Mouse (Mus musculus) urinary bladder, postnatal 36 days (tissue): Measurements from ENCODE around the gene Pdgfb.
A peak's percentile ranks its signal among the peaks of the same experiment; 100 is the strongest.

Source experiments
- DNase-seq, 2 experiments: peaks; one replicate each; pipeline ENCODE4 v3.0.0; 2022; ENCODE audit warnings: low spot score in 2 of 2, mixed read lengths in 1 of 2

Pdgfb gene

DNA sequence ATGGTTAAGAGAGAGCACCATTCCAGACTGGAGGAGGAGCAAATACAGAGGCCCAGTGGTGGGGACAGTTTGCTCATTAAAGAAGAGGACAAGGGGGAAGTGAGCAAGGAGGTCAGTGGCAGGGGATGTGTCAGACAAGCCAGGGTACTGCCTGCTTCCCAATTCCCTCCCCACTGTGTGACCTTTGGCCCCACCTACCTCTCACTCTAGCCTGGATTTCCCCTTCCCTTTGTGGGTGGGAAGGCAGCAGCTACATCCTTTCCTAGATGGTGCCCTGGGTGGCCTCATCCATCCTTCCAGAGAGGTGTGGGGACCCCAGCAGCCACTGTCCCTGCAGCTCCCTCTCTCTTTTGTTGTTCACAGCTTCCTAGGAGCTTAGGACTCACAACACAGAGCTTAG is 20.1 kb upstream of the Pdgfb start:
- no peak for DNase-seq

GRCm38 (mm10) chr15:80034366-80034765 is 19.6 kb upstream of the Pdgfb start:
- no peak for DNase-seq

- no peak for DNase-seq
Measured at GRCm38 (mm10) chr15:80031133-80031532, 16.4 kb upstream of the Pdgfb start.

- no peak for DNase-seq
Measured at GRCm38 (mm10) chr15:80030399-80030798, 15.6 kb upstream of the Pdgfb start.

GRCm38 (mm10) chr15:80028862-80029261 is 14.1 kb upstream of the Pdgfb start:
- DNase-seq = no peak

GRCm38 (mm10) chr15:80026689-80027353 is 12.0 kb upstream of the Pdgfb start:
- no peak for DNase-seq

DNA sequence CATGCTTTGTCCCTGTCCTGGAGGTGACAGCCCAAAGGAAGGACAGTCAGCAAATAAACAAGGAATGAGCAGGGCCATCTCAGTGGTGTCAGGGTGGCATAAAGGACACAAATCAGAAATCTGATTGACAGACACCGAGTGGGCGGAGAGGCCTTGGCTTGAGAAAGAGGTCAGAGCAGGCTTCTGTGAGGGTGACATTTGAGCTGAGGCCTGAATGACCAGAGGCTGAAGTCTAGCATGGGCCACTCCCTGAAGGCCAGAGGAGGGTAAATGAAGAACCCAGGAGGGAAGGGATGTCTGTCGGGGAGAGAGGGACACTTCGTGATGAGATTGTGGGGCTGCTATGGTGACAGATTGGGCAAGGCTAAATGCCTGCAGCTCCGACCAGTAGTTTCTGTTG is 11.3 kb upstream of the Pdgfb start:
- no peak for DNase-seq

DNA sequence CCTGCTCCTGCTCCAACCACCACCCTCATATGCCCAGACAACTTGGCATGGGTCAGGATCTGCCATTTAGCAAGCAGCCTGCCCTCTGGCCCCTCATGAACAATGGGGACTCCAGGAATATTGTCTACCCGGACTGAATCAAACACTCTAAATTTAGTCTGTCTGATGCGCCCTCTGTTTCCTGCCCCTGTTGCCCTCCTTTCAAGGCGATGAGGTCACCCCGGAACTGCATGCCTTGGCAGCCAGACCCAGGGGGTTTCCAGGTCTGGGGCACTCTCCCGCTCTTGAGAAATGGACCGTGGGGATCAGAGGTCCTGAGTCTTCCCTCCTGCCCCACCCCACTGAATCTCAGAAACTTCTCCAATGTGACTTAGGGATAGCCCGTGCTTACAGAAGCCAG is 10.8 kb upstream of the Pdgfb start:
- no peak for DNase-seq

DNA sequence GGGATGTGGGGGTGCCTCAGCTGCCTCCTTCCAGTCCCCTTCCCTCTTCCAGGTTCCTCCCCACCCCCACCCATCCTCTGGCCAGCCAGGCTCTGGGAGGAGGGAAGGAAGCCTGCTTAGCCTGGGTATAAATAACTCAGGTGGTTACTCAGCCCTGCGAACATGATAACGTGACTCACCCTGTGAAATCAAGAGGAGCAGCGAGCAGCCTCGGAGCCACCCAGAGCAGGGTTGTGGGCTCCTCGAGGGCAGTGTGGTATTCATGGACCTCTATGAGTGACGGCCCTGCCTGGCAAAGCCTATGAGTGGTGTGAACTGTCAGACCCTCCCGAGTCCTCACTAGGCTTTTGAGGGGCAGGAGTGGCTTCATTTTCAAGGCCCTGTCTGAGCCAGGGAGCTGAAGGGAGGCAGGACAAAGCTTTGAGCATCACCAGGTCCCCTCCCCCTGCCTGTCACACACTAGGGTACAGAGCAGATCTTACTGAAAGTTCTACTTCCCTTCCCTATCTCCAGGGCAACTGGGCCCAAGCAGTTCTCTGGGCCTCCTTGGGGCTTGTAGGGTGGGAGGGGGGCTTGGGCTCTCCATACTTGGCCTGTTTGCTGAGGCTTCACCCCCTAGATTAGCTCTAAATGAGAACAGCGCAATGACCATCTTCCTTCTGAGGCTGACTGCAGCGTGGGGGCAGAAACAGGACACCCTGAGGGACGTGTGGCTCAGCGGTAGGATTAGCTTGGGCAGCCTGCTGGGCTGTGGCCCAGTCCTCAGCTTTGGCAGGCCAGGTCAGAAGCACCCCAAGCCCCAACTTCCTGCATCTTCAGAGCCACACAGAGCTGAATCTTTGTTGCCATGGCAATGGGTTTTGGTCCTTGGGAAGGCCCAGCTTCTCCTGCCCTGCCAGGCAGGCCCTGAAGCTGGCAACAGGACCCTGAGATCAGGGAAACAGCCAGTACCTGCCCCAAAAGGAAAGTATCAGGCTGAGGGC is 9.8 kb upstream of the Pdgfb start:
- no peak for DNase-seq

DNA sequence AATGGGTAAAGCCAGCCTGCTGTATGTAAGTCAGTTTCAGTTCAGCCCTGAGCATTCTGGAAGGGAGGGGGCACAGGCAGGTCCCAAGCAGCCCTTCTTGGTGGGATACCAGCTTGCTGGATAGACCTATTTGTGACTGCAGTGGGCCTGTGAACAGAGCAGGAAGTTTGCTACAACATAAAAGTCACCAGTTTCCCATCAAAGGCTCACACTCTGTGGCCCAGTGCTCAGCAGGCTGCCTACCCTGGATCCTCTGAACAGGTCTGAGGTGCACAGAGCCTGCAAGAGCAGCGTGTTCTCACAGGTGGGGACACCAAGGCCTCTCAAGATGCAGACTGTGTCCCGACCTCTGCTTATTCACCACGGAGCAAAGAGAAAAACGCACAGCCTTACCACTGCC is 5.7 kb upstream of the Pdgfb start:
- no peak for DNase-seq

DNA sequence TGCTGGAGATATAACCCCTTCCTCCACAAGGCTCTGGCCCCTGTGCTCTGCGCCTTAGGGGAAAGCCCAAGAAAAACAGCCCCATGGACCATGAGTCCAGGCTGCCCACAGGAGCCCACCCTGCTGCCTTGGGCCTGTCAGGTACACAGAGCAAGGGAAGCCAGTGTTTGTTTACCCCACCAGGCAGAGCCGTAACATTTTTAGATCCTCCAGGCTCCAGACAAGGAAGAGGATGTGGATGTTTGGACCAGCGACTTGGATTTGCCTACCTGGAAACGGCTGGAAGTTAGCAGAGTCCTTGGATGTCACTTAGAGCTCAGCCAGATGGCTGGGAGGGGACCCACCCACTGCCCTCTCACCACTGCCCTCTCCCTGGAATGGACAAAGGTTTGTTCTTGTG is 4.8 kb upstream of the Pdgfb start:
- no peak for DNase-seq

- DNase-seq = no peak
Measured at GRCm38 (mm10) chr15:80019220-80019619, 4.4 kb upstream of the Pdgfb start.

DNA sequence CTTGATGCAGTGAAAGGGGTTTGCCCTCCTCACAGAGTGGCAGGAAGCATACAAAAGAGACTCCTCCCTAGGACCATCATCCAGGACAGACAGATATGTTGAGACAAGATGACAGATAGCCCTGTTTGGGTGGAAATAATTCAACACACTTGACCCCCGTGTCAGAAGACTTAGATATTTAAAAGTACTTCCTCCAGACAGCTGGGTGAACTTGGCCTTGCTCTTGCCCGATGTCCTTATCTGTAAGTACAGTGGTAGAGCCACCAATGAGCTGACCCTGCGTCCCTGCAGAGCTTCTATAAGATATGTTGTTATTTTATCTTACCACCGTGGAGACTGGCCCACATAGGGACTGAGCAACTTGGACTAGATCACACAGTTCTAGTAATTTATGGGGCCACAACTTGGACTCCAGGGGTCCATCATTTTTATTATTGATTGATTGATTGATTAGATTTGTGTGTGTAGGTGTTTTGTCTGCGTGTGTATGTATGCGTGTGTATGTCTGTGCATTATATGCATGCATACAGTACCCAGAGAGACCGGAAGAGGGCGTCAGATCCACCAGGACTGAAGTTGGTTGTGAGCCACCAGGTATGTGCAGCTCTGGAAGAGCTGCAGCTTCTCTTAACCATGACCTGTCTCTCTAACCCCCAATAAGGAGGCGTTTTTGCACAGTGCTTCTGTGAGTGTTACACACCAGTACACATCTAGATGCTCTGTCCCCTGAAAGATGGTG is 2.0 kb upstream of the Pdgfb start:
- no peak for DNase-seq

DNA sequence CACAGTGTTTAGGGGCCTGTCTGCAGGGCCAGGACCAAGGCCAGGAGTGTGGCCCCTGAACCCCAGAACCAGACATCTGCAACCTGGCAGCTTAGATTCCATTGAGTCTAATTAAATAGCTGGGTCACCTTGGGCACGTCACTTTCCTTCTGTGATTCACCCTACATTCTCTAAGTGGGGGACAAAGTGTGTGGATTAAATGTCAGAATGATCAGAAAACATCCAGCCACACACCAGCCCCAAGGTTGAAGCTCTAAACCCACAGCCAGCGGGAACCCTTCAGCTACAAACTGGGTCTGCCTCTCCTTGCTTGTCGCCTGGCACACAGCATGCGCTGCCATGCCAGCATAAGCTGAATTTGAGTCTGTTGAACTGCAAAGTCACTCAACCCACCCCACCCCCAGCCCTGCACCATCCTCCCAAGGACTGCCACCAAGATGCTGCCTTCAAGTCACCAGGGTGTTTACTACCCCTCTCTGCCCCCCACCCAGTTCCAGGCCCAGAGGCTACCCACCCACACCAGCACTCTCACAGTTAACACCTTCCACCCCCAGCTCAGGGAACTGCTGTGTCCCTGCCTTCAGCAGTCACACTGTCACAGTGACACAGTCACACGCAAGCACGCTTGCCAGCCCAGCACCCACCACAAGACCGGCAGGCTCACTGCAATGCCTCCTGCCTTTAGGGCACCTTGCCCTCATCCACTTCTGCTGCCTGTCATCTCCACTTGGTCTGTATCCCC is 605 bp upstream of the Pdgfb start:
- no peak for DNase-seq

DNA sequence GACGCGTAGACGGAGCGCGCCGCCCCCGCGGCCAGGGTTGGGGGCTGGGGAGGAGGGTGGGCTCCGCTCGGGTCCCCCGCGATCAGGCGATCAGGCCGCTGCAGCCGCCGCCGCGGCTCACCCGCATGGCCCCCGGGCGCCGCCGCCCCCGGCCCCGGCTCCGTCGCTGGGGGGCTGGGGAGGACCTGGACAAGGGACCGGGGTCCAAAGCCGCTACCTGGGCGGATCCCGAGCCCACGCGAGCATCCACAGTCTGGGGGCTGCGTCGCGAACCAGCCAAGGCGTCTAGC is 801 bp downstream of the Pdgfb start:
- DNase-seq = no peak

DNA sequence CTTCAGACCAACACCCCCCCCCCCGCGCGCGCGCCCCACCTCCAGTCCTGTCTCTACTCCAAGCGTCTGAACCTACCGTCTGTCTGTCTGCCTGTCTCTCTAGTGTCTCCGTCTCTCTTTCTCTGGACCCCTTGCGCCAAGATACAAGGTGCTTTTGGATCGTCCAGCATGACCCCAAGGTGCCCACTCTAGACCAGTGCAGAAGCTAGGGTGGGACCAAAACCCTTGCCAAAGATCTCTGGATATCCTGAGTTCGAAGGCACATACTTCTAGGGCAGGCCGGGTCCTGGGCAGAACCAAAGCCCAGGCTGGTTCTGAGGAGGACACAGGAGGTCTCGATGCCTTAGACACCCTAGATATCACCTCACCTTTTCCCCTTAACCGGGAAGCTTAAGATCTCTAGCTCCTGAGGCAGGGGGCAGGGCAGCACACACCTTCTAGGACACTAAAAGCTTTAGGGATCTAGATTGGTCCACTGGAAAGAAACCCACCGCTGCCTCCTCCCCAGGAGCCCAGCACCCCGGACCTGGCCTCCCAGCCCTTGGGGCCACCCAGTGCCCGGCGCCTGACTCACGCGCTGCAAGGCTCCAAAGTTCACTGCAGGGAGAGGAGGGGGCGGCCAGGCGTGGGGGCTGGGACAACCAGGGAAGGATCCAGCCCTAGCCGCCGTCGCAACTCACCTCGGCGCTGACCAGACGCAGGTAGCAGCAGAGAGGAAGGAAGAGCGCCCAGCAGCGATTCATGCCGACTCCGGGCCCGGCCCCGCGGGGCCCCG is 1.3 kb downstream of the Pdgfb start:
- no peak for DNase-seq

DNA sequence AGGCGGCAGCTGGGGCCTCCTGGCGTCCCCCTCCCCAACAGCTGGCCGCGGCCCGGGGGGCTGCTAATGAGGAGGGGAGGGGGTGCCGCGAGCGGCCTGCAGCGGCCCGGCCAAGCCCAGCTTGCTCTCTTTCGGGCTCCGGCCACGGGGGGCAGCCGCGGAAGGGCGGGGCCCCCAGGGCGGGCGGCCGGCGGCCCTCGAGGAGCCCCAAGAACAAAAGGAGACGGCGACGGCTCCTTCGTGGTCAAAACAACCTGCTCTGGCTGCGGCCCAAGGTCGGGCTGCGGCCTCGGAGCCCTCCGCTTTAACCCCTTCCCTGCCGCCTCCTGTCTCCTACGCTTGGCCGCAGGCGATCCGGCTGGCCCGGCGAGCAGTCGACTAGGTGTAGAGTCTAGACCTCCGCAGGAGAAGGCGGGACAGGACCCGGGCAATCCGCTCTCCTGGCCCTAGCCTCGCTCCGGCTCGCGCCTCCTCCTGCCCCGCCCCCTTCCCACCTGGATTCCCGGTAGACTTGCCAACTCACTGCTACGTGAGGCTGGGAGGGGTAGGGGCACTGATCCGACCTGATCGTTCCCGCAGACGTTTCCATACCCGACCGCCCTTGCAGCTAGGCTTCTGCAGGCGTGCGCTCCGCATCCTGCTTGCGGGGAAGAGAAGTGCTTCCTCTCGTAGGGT is 2.1 kb downstream of the Pdgfb start:
- peak; percentile 30 to 34 for DNase-seq

- DNase-seq = no peak
Measured at GRCm38 (mm10) chr15:80011778-80012526, 2.8 kb downstream of the Pdgfb start.

DNA sequence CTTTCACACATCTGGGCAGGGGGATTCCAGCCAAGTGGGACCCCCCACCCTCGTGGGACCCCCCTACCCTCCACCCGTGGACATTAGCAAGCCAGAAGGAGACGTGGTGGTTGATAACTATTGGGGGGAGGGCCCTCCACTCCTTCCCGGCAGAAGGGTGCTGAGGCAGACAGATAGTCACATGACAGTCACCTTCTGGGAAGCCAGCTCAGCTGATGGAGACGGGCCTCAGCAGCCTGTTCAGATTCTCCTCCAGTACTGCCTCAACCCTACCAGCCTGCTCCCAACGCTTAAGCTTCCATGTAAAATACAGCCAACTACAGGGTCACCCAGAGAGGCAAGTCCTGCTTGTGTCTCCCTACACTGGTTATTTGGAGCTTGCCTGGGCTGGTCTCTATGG is 3.6 kb downstream of the Pdgfb start:
- DNase-seq = no peak

DNA sequence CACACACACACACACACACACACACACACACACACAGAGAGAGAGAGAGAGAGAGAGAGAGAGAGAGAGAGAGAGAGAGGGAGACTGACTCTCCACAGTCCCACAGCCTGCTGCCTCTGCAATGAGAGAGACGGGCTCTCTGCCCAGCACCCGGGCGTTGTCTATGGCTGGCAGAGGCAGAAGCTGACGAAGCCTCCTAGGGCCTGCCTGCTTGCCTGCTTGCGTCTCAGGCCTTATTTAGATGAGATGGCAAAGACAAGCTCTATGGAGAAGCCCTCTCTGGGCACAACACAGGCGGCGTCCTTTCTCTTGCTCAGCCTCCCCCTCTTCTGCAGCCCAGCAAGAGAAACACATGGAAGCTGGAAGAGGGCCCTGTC is 4.6 kb downstream of the Pdgfb start:
- no peak for DNase-seq
